Mouse (Mus musculus) limb, embryonic 11.5 days (tissue): ENCODE measurements at regions not wholly inside any gene's neighbourhood (a gene's known extent, or its start where the extent isn't known, plus 50 kb on each side); places are given as distances from the start of the nearest gene placed in this dataset.

ENCODE experiments used
- ATAC-seq: fragments of 200-750 bp; cut with Nextera tagmentation; 2 replicates; pipeline ENCODE4 v1.8.0; 2017; ENCODE audit warnings: low read depth; ENCODE audit not compliant: insufficient number of reproducible peaks, low FRiP score, low TSS enrichment
- DNase-seq: peaks from one replicate; pipeline ENCODE4 v3.0.0-alpha.2; 2015; ENCODE audit warnings: low spot score
- H3K27ac ChIP-seq: fragments of 300-500 bp; sonication (generic); replicated peaks from 2 replicates; pipeline ENCODE4 v1.5.1; 2014; ENCODE audit warnings: low read depth, mild to moderate bottlenecking, low read length
- H3K27me3 ChIP-seq: fragments of 300-500 bp; sonication (generic); 2 replicates; pipeline ENCODE4 v1.6.1; 2014; ENCODE audit warnings: mild to moderate bottlenecking, low read length, mixed read lengths; ENCODE audit not compliant: control insufficient read depth, insufficient read depth
- H3K36me3 ChIP-seq: fragments of 300-500 bp; sonication (generic); 2 replicates; pipeline ENCODE4 v1.6.1; 2014; ENCODE audit warnings: mild to moderate bottlenecking, low read length, moderate library complexity, mixed read lengths; ENCODE audit not compliant: control insufficient read depth, insufficient read depth
- H3K4me1 ChIP-seq: fragments of 300-500 bp; sonication (generic); 2 replicates; pipeline ENCODE4 v1.6.1; 2014; ENCODE audit warnings: low read length, mixed read lengths; ENCODE audit not compliant: control insufficient read depth, insufficient read depth
- H3K4me2 ChIP-seq: fragments of 300-500 bp; sonication (generic); 2 replicates; pipeline ENCODE4 v1.6.1; 2014; ENCODE audit warnings: low read depth, mild to moderate bottlenecking, moderate library complexity; ENCODE audit not compliant: severe bottlenecking
- H3K4me3 ChIP-seq: fragments of 300-500 bp; sonication (generic); 2 replicates; pipeline ENCODE4 v1.5.1; 2014; ENCODE audit warnings: low read depth, low read length
- H3K9ac ChIP-seq: fragments of 300-500 bp; sonication (generic); 2 replicates; pipeline ENCODE4 v1.6.1; 2014; ENCODE audit warnings: mild to moderate bottlenecking, low read length
- H3K9me3 ChIP-seq: fragments of 300-500 bp; sonication (generic); 2 replicates; pipeline ENCODE4 v1.6.1; 2016; ENCODE audit warnings: low read length; ENCODE audit not compliant: control insufficient read depth
- WGBS: fragments of 180-500 bp; shearing (Covaris S2); extraction: QIAGEN DNeasy Blood & Tissue Kit; methylation state at CpG from one replicate; pipeline ENCODE4 v1.1.7; 2014; 5-methylcytosine and 5-hydroxymethylcytosine counted together

- no peak for DNase-seq
- Histone ChIP-seq H3K36me3 (no peaks in the 10 kb centered on the region), H3K9me3 (no peaks in the 10 kb centered on the region), H3K4me2 (no peak overlapping the region), H3K9ac (no peak overlapping the region), H3K4me1 (no peaks in the 10 kb centered on the region), H3K27ac (no peak overlapping the region), H3K27me3 (no peaks in the 10 kb centered on the region), H3K4me3 (no peak overlapping the region)
- 77% methylated on average over 8 of the region's 8 CpGs for WGBS
- ATAC-seq, result no peak
Observed at GRCm38 (mm10) chr16:12516834-12517685, 533.1 kb downstream of the Shisa9 start.

GRCm38 (mm10) chr16:12518264-12518663, 534.4 kb downstream of the Shisa9 start:
- 85% methylated on average over 7 of the region's 7 CpGs for WGBS

GRCm38 (mm10) chr16:12521711-12522476, 538.0 kb downstream of the Shisa9 start:
- no peak overlapping the region for H3K4me2 ChIP-seq
- no peaks in the 10 kb centered on the region for H3K4me1 ChIP-seq
- no peaks in the 10 kb centered on the region for H3K36me3 ChIP-seq
- H3K27ac ChIP-seq, result no peak overlapping the region
- WGBS, result 91% methylated on average over 3 of the region's 3 CpGs
- ATAC-seq (no peak), DNase-seq (no peak)
- no peaks in the 10 kb centered on the region for H3K27me3 ChIP-seq
- H3K4me3 ChIP-seq, result no peak overlapping the region
- H3K9me3 ChIP-seq, result no peaks in the 10 kb centered on the region
- H3K9ac ChIP-seq, result no peak overlapping the region

More at GRCm38 (mm10) chr16:12518264-12518663, 534.4 kb downstream of the Shisa9 start:
- Histone ChIP-seq H3K36me3 (no peaks in the 10 kb centered on the region), H3K27ac (no peak overlapping the region), H3K4me3 (no peak overlapping the region), H3K4me2 (no peak overlapping the region), H3K9me3 (no peaks in the 10 kb centered on the region), H3K27me3 (no peaks in the 10 kb centered on the region), H3K9ac (no peak overlapping the region), H3K4me1 (no peaks in the 10 kb centered on the region)
- DNase-seq (no peak), ATAC-seq (no peak)

- ATAC-seq, result no peak
- Histone ChIP-seq H3K4me3 (no peak overlapping the region), H3K9me3 (no peaks in the 10 kb centered on the region)
Observed at GRCm38 (mm10) chr16:12548462-12548861, 561.0 kb upstream of the Ercc4 start.

GRCm38 (mm10) chr16:12588889-12589288, 520.6 kb upstream of the Ercc4 start:
- Histone ChIP-seq H3K27me3 (no peaks in the 10 kb centered on the region), H3K27ac (no peak overlapping the region), H3K9ac (no peak overlapping the region), H3K36me3 (no peaks in the 10 kb centered on the region), H3K4me2 (no peak overlapping the region), H3K4me1 (no peaks in the 10 kb centered on the region), H3K4me3 (no peak overlapping the region), H3K9me3 (no peaks in the 10 kb centered on the region)
- DNase-seq (no peak), ATAC-seq (0 out of 2 replicates have a peak, but pooled peaks have one; percentile 3)

More at GRCm38 (mm10) chr16:12548462-12548861, 561.0 kb upstream of the Ercc4 start:
- no peak for DNase-seq
- Histone ChIP-seq H3K27me3 (no peaks in the 10 kb centered on the region), H3K27ac (no peak overlapping the region), H3K36me3 (no peaks in the 10 kb centered on the region), H3K4me1 (no peaks in the 10 kb centered on the region), H3K9ac (no peak overlapping the region), H3K4me2 (no peak overlapping the region)

- DNase-seq, result peak; percentile 45
- Histone ChIP-seq H3K4me2 (no peak overlapping the region), H3K4me3 (no peak overlapping the region), H3K27me3 (no peaks in the 10 kb centered on the region), H3K9ac (no peak overlapping the region), H3K4me1 (no peaks in the 10 kb centered on the region), H3K27ac (no peak overlapping the region), H3K36me3 (no peaks in the 10 kb centered on the region), H3K9me3 (no peaks in the 10 kb centered on the region)
- 44% methylated on average over 6 of the region's 6 CpGs for WGBS
- no peak for ATAC-seq
Observed at GRCm38 (mm10) chr16:12608259-12608658, 501.2 kb upstream of the Ercc4 start.

- WGBS, result 56% methylated on average over 1 of the region's 1 CpGs
- no peak overlapping the region for H3K27ac ChIP-seq
- DNase-seq (no peak), ATAC-seq (no peak)
- no peak overlapping the region for H3K4me2 ChIP-seq
- H3K4me1 ChIP-seq, result no peaks in the 10 kb centered on the region
- H3K4me3 ChIP-seq, result no peak overlapping the region
- H3K27me3 ChIP-seq, result no peaks in the 10 kb centered on the region
- H3K9me3 ChIP-seq, result no peaks in the 10 kb centered on the region
- H3K9ac ChIP-seq, result no peak overlapping the region
- H3K36me3 ChIP-seq, result no peaks in the 10 kb centered on the region
Observed at GRCm38 (mm10) chr16:12611106-12611505, 498.4 kb upstream of the Ercc4 start.

GRCm38 (mm10) chr16:12617781-12618180, 491.7 kb upstream of the Ercc4 start:
- H3K27me3 ChIP-seq, result no peaks in the 10 kb centered on the region
- H3K27ac ChIP-seq, result no peak overlapping the region
- no peak overlapping the region for H3K4me3 ChIP-seq
- DNase-seq, result no peak
- H3K36me3 ChIP-seq, result no peaks in the 10 kb centered on the region
- ATAC-seq, result no peak
- H3K4me1 ChIP-seq, result no peaks in the 10 kb centered on the region
- no peak overlapping the region for H3K4me2 ChIP-seq
- WGBS, result 78% methylated on average over 3 of the region's 3 CpGs
- H3K9me3 ChIP-seq, result no peaks in the 10 kb centered on the region
- H3K9ac ChIP-seq, result no peak overlapping the region
